Mouse (Mus musculus): ENCODE results near the gene Hddc3. TPM values are rescaled to one million over a fixed set of nuclear protein-coding genes. Genes with fewer than 3 reads are reported as not detected.

The Hddc3 gene
- total and polyA plus RNA-seq, 3 experiments: 47.1 to 58.1 TPM; not detected in 1

DNA sequence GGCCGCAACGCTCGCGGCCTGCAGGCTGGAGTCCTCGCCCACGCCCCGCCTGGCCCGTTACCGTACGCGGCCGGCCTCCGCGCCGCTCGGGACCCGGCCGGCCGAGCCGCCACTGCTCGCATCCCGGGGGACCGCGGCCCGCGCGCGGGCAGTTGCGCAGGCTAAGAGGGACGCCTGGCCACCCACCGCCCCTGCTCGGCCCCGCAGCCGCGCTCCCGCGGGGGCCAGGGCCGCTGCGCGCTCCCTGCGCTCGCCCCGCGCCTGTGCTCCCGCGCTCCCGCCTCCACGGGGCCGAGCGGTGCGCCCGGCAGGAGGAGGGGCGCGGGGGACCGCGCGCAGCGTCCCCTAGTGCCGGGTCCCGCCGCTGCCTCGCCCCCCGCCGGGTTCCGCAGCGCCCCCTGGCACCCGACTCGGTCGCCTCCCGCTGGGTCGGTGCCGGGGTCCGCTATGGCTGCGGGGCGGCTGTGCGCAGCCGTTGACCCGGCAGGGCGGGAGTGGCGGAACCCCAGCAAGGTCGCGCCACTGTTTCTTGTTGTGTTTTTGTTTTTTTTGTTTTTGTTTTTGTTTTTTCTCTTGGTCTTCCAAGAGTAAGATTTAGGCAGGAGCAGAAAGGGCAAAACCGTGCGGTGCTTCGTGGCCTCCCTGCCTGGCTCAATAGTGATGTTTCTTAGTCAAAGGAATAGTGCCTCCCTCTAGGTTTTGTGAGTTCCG is 28.3 kb downstream of the Hddc3 start, which contains the start of gene Man2a2 (continued):
- no peak for TF ChIP-seq MYC (IDR thresholded peaks at IDR 0.05; ENCODE audit: low read depth, low read length)
- TF ChIP-seq KAT2A (conservative IDR thresholded peaks at IDR 0.05; ENCODE audit: low read depth, low read length): no peak
- TF ChIP-seq USF1 (IDR thresholded peaks at IDR 0.05; ENCODE audit: low read depth, low read length): no peak
- TF ChIP-seq NRF1 (IDR thresholded peaks at IDR 0.05; ENCODE audit: insufficient read depth, low read depth, low read length, poor library complexity, severe bottlenecking): peak; percentile 49
- TF ChIP-seq ETS1 (IDR thresholded peaks at IDR 0.05; ENCODE audit: low read depth, low read length): 0 out of 2 replicates have a peak, but pooled peaks have one; percentile 17
- TF ChIP-seq UBTF (IDR thresholded peaks at IDR 0.05; ENCODE audit: borderline replicate concordance, insufficient read depth, low read depth, low read length): 0 out of 2 replicates have a peak, but pooled peaks have one; percentile 67
- no peak; the same call in 1 of the 2 replicates for TF ChIP-seq NELFE (IDR thresholded peaks at IDR 0.05; ENCODE audit: low read depth, low read length)
- TF ChIP-seq RAD21 (IDR thresholded peaks at IDR 0.05; ENCODE audit: low read depth, low read length): no peak
- no peak for TF ChIP-seq MEF2A (IDR thresholded peaks at IDR 0.05; ENCODE audit: extremely low read depth, insufficient replicate concordance, low read depth, low read length, poor library complexity, severe bottlenecking)
- no peak for TF ChIP-seq ZC3H11A (IDR thresholded peaks at IDR 0.05; ENCODE audit: low read depth, low read length)
- TF ChIP-seq TAL1 (IDR thresholded peaks at IDR 0.05; ENCODE audit: low read length): no peak
- TF ChIP-seq CTCF (IDR thresholded peaks at IDR 0.05 in 2 of 3, conservative IDR thresholded peaks at IDR 0.05 in 1 of 3; ENCODE audit: control insufficient read depth in 1 of 3, insufficient read depth in 1 of 3, low read depth in 2 of 3, low read length in 3 of 3, poor library complexity in 1 of 3, severe bottlenecking in 1 of 3): peak in 2 of 3 experiments; percentile 90 to 96; a peak in 5 of 6 replicates
- TF ChIP-seq USF2 (IDR thresholded peaks at IDR 0.05; ENCODE audit: borderline replicate concordance in 1 of 2, insufficient read depth in 1 of 2, low read depth in 1 of 2, low read length in 2 of 2): no peak
- TF ChIP-seq POLR2AphosphoS2 (IDR thresholded peaks at IDR 0.05; ENCODE audit: low read length): no peak
- no peak for TF ChIP-seq TBP (IDR thresholded peaks at IDR 0.05; ENCODE audit: low read depth, low read length)
- TF ChIP-seq MAZ (IDR thresholded peaks at IDR 0.05; ENCODE audit: low read depth, low read length): peak; percentile 66; the same call in 1 of the 2 replicates
- TF ChIP-seq TCF12 (IDR thresholded peaks at IDR 0.05; ENCODE audit: low read depth, low read length): peak; percentile 52; the same call in 1 of the 2 replicates
- TF ChIP-seq ZNF384 (IDR thresholded peaks at IDR 0.05; ENCODE audit: low read depth, low read length): no peak
- no peak for TF ChIP-seq CHD2 (IDR thresholded peaks at IDR 0.05; ENCODE audit: low read length)
- TF ChIP-seq RCOR1 (IDR thresholded peaks at IDR 0.05; ENCODE audit: low read depth, low read length): 0 out of 2 replicates have a peak, but pooled peaks have one; percentile 12

DNA sequence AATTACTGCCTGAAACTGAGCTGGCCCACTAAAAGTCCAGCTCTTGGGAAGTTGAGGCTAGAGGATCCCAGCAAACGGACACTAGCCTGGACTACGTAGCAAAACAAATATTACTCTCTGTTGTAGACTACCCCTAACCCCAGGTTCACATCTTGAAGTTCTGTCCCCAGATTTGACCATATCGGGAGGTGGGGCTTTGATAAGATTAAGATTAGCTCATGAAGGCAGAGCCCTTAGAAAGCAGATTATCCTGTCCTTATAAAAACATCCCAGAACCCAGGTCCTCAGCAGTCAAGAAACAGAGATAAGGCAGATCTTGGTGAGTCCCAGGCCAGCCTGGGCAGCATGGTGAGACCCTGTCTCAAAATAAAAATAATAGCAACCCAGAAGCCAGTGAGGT is 29.3 kb downstream of the Hddc3 start:
- no peak for TF ChIP-seq CHD2 (IDR thresholded peaks at IDR 0.05; ENCODE audit: low read length)
- TF ChIP-seq GATA1 (IDR thresholded peaks at IDR 0.05; ENCODE audit: low read depth, low read length): peak; percentile 78
- 0 out of 4 replicates have a peak, but pooled peaks of 1 of the 2 experiments have one; percentile 9 for TF ChIP-seq EP300 (IDR thresholded peaks at IDR 0.05; ENCODE audit: low read depth in 1 of 2, low read length in 2 of 2)
- Histone ChIP-seq H3K36me3 (ENCODE audit: control insufficient read depth in 1 of 2, insufficient read depth in 2 of 2, low read length in 2 of 2) (peaks cover 0 to 34% of the 10 kb centered on the region in 2 experiments; a peak in 2 of 4 replicates), H3K79me2 (ENCODE audit: control insufficient read depth, insufficient read depth, low read length, poor library complexity) (peaks cover 3% of the 10 kb centered on the region; the same call in 1 of the 2 replicates), H3K4me3 (ENCODE audit: control insufficient read depth in 1 of 2, insufficient read depth in 1 of 2, low read depth in 2 of 2, low read length in 2 of 2) (no peak overlapping the region), H3K9me3 (replicated peaks; ENCODE audit: insufficient read depth, low read length) (no peaks in the 10 kb centered on the region), H3K9ac (ENCODE audit: control insufficient read depth, low read depth, low read length, poor library complexity, severe bottlenecking) (peak overlapping the region; percentile 88; the same call in 1 of the 2 replicates), H3K4me1 (ENCODE audit: control insufficient read depth in 1 of 2, insufficient read depth in 2 of 2, low read length in 2 of 2) (peaks cover 8 to 52% of the 10 kb centered on the region in 2 experiments), H3K27me3 (ENCODE audit: control insufficient read depth in 1 of 2, insufficient read depth in 2 of 2, low read length in 2 of 2) (no peaks in the 10 kb centered on the region), H3K27ac (ENCODE audit: control insufficient read depth, low read depth, low read length) (peak overlapping the region; percentile 13; the same call in 1 of the 2 replicates)
- DNase-seq (ENCODE audit: low read depth, low spot score): peak; percentile 28
